Mouse (Mus musculus): Measurements from ENCODE around the gene Nol7.

The Nol7 gene

GRCm38 (mm10) chr13:43398297-43399080, at the start of gene Nol7:
Gene Nol7 (plus strand): TSS chr13:43398390.
- DNase-seq (ENCODE audit: low read depth in 2 of 2, low spot score in 2 of 2) = peak; percentile 93 to 95

GRCm38 (mm10) chr13:43349376-43349775, 48.8 kb upstream of the Nol7 start:
- no peak for DNase-seq (ENCODE audit: low read depth in 2 of 2, low spot score in 2 of 2)

- no peak for DNase-seq (ENCODE audit: low read depth in 2 of 2, low spot score in 2 of 2)
Observed at GRCm38 (mm10) chr13:43350489-43351169, 47.6 kb upstream of the Nol7 start.

GRCm38 (mm10) chr13:43353356-43353755, 44.8 kb upstream of the Nol7 start:
- no peak for DNase-seq (ENCODE audit: low read depth in 2 of 2, low spot score in 2 of 2)

GRCm38 (mm10) chr13:43354362-43354761, 43.8 kb upstream of the Nol7 start:
- no peak for DNase-seq (ENCODE audit: low read depth in 2 of 2, low spot score in 2 of 2)

GRCm38 (mm10) chr13:43356346-43357125, 41.7 kb upstream of the Nol7 start:
- DNase-seq (ENCODE audit: low read depth in 2 of 2, low spot score in 2 of 2) = no peak

GRCm38 (mm10) chr13:43360534-43360933, 37.7 kb upstream of the Nol7 start:
- DNase-seq (ENCODE audit: low read depth in 2 of 2, low spot score in 2 of 2) = no peak

- no peak for DNase-seq (ENCODE audit: low read depth in 2 of 2, low spot score in 2 of 2)
Observed at GRCm38 (mm10) chr13:43362353-43362752, 35.8 kb upstream of the Nol7 start.

- peak; percentile 90 to 94 for DNase-seq (ENCODE audit: low read depth in 2 of 2, low spot score in 2 of 2)
Observed at GRCm38 (mm10) chr13:43364985-43365824, 33.0 kb upstream of the Nol7 start, which contains the start of gene Sirt5. Gene Sirt5 (plus strand): TSS chr13:43365496.

GRCm38 (mm10) chr13:43365825-43366184, 32.4 kb upstream of the Nol7 start:
- DNase-seq (ENCODE audit: low read depth in 2 of 2, low spot score in 2 of 2) = no peak

- no peak for DNase-seq (ENCODE audit: low read depth in 2 of 2, low spot score in 2 of 2)
Observed at GRCm38 (mm10) chr13:43370063-43370462, 28.1 kb upstream of the Nol7 start.

GRCm38 (mm10) chr13:43372892-43373291, 25.3 kb upstream of the Nol7 start:
- DNase-seq (ENCODE audit: low read depth in 2 of 2, low spot score in 2 of 2) = no peak

- no peak for DNase-seq (ENCODE audit: low read depth in 2 of 2, low spot score in 2 of 2)
Observed at GRCm38 (mm10) chr13:43374205-43374604, 24.0 kb upstream of the Nol7 start.

- DNase-seq (ENCODE audit: low read depth in 2 of 2, low spot score in 2 of 2) = no peak
Observed at GRCm38 (mm10) chr13:43374918-43375432, 23.2 kb upstream of the Nol7 start.

GRCm38 (mm10) chr13:43379989-43380388, 18.2 kb upstream of the Nol7 start:
- no peak for DNase-seq (ENCODE audit: low read depth in 2 of 2, low spot score in 2 of 2)

GRCm38 (mm10) chr13:43385321-43385720, 12.9 kb upstream of the Nol7 start:
- DNase-seq (ENCODE audit: low read depth in 2 of 2, low spot score in 2 of 2) = no peak

- DNase-seq (ENCODE audit: low read depth in 2 of 2, low spot score in 2 of 2) = no peak
Observed at GRCm38 (mm10) chr13:43397700-43398296, 392 bp upstream of the Nol7 start.

- no peak for DNase-seq (ENCODE audit: low read depth in 2 of 2, low spot score in 2 of 2)
Observed at GRCm38 (mm10) chr13:43399576-43399975, 1.4 kb downstream of the Nol7 start.

GRCm38 (mm10) chr13:43412311-43412710, 14.1 kb downstream of the Nol7 start:
- no peak for DNase-seq (ENCODE audit: low read depth in 2 of 2, low spot score in 2 of 2)

GRCm38 (mm10) chr13:43413611-43414010, 15.4 kb downstream of the Nol7 start:
- DNase-seq (ENCODE audit: low read depth in 2 of 2, low spot score in 2 of 2) = no peak
